Mouse (Mus musculus) intestine, postnatal 0 days (tissue): ENCODE data around the gene Mical2. TPM values are rescaled to one million over a fixed set of nuclear protein-coding genes. Genes with fewer than 3 reads are reported as not detected.

Experiments used
- ATAC-seq: fragments of 200-750 bp; cut with Nextera tagmentation; 2 replicates; pipeline ENCODE4 v1.8.0; 2017; ENCODE audit warnings: mild to moderate bottlenecking, moderate TSS enrichment, moderate library complexity
- H3K27ac ChIP-seq: fragments of 300-500 bp; sonication (generic); 2 replicates; pipeline ENCODE4 v1.5.1; 2014; ENCODE audit warnings: mild to moderate bottlenecking, low read depth, low read length, moderate library complexity
- H3K27me3 ChIP-seq: fragments of 300-500 bp; sonication (generic); replicated peaks from 2 replicates; pipeline ENCODE4 v1.6.1; 2014; ENCODE audit warnings: low read length, mixed read lengths; ENCODE audit not compliant: control insufficient read depth, insufficient read depth
- H3K36me3 ChIP-seq: fragments of 300-500 bp; sonication (generic); 2 replicates; pipeline ENCODE4 v1.6.1; 2014; ENCODE audit warnings: mild to moderate bottlenecking, moderate library complexity; ENCODE audit not compliant: control insufficient read depth, insufficient read depth
- H3K4me1 ChIP-seq: fragments of 300-500 bp; sonication (generic); replicated peaks from 2 replicates; pipeline ENCODE4 v1.6.1; 2014; ENCODE audit warnings: antibody characterized with exemption, low read length, mixed read lengths; ENCODE audit not compliant: control insufficient read depth, insufficient read depth
- H3K4me2 ChIP-seq: fragments of 300-500 bp; sonication (generic); replicated peaks from 2 replicates; pipeline ENCODE4 v1.6.1; 2014; ENCODE audit warnings: low read depth, mild to moderate bottlenecking, moderate library complexity
- H3K4me3 ChIP-seq: fragments of 300-500 bp; sonication (generic); 2 replicates; pipeline ENCODE4 v1.5.1; 2014; ENCODE audit warnings: low read depth, low read length
- H3K9ac ChIP-seq: fragments of 300-500 bp; sonication (generic); 2 replicates; pipeline ENCODE4 v1.6.1; 2014; ENCODE audit warnings: mild to moderate bottlenecking, low read depth, low read length
- H3K9me3 ChIP-seq: fragments of 300-500 bp; sonication (generic); 2 replicates; pipeline ENCODE4 v1.6.1; 2016; ENCODE audit warnings: mixed run types; ENCODE audit not compliant: control insufficient read depth
- CTCF ChIP-seq: sonication (generic); IDR thresholded peaks from 2 replicates; pipeline ENCODE4 v1.5.1; 2016; ENCODE audit warnings: low read depth, mild to moderate bottlenecking, control low read depth, antibody characterized with exemption, moderate library complexity
- WGBS: fragments of 180-500 bp; shearing (Covaris S2); extraction: QIAGEN DNeasy Blood & Tissue Kit; methylation state at CpG from one replicate; pipeline ENCODE4 v1.1.7; 2014; 5-methylcytosine and 5-hydroxymethylcytosine counted together
- polyA plus RNA-seq: library from polyadenylated mRNA; unstranded; fragments of >200 nt; fragmentation: Nextera tagmentation; extraction: Ambion mirVana; gene quantifications from 2 replicates; pipeline ENCODE4 v1.2.1, GENCODE M21; 2015

Mical2 gene
- polyA plus RNA-seq, 1 experiment from 2014 or later: 13.0 TPM

- H3K4me1 ChIP-seq: 0 out of 2 replicates have a peak, but pooled peaks cover 2% of the 10 kb centered on the region
- no peaks in the 10 kb centered on the region for H3K27me3 ChIP-seq
- peak overlapping the region; percentile 49; the same call in 1 of the 2 replicates for H3K4me2 ChIP-seq
- H3K9ac ChIP-seq: no peak overlapping the region
- no peaks in the 10 kb centered on the region for H3K36me3 ChIP-seq
- no peaks in the 10 kb centered on the region for H3K9me3 ChIP-seq
- H3K4me3 ChIP-seq: no peak overlapping the region
- ATAC-seq: no peak
- WGBS: 23% methylated on average over 7 of the region's 7 CpGs
- TF ChIP-seq CTCF: no peak
- no peak overlapping the region for H3K27ac ChIP-seq
These were observed 191.3 kb downstream of the Mical2 start for GRCm38 (mm10) chr7:112416730-112417513.

- Histone ChIP-seq H3K27ac (no peak overlapping the region), H3K9ac (no peak overlapping the region), H3K27me3 (no peaks in the 10 kb centered on the region), H3K4me3 (no peak overlapping the region), H3K4me1 (0 out of 2 replicates have a peak, but pooled peaks cover 2% of the 10 kb centered on the region), H3K4me2 (no peak overlapping the region), H3K36me3 (no peaks in the 10 kb centered on the region), H3K9me3 (no peaks in the 10 kb centered on the region)
- ATAC-seq: no peak
- WGBS: 81% methylated on average over 4 of the region's 4 CpGs
- no peak for TF ChIP-seq CTCF
These were observed 191.9 kb downstream of the Mical2 start for GRCm38 (mm10) chr7:112417598-112417997.

- no peaks in the 10 kb centered on the region for H3K9me3 ChIP-seq
- H3K36me3 ChIP-seq: no peaks in the 10 kb centered on the region
- no peaks in the 10 kb centered on the region for H3K4me1 ChIP-seq
- no peaks in the 10 kb centered on the region for H3K27me3 ChIP-seq
- ATAC-seq: no peak
- WGBS: 63% methylated on average over 4 of the region's 4 CpGs
- H3K4me3 ChIP-seq: no peak overlapping the region
- H3K27ac ChIP-seq: no peak overlapping the region
- no peak overlapping the region for H3K4me2 ChIP-seq
- no peak overlapping the region for H3K9ac ChIP-seq
- no peak for TF ChIP-seq CTCF
These were observed 197.8 kb downstream of the Mical2 start for GRCm38 (mm10) chr7:112423438-112423837.

GRCm38 (mm10) chr7:112426811-112427210 is 201.2 kb downstream of the Mical2 start:
- ATAC-seq: no peak
- no peak overlapping the region for H3K4me3 ChIP-seq
- no peaks in the 10 kb centered on the region for H3K36me3 ChIP-seq
- no peaks in the 10 kb centered on the region for H3K9me3 ChIP-seq
- 48% methylated on average over 5 of the region's 5 CpGs for WGBS
- no peaks in the 10 kb centered on the region for H3K27me3 ChIP-seq
- no peaks in the 10 kb centered on the region for H3K4me1 ChIP-seq
- H3K4me2 ChIP-seq: peak overlapping the region; percentile 93
- H3K27ac ChIP-seq: 0 out of 2 replicates have a peak overlapping the region, but pooled peaks have one; percentile 94
- H3K9ac ChIP-seq: no peak overlapping the region
- TF ChIP-seq CTCF: no peak

GRCm38 (mm10) chr7:112427357-112428157 is 201.9 kb downstream of the Mical2 start, which contains the start of gene Parva:
Gene Parva (plus strand): TSS chr7:112427505.
- H3K4me3 ChIP-seq: peak within 1 kb of the TSS; percentile 86
- 0 out of 2 replicates have a peak, but pooled peaks have one; percentile 3 for TF ChIP-seq CTCF
- no peaks in the 10 kb centered on the region for H3K4me1 ChIP-seq
- H3K4me2 ChIP-seq: peak within 1 kb of the TSS; percentile 93
- H3K9ac ChIP-seq: peak within 1 kb of the TSS; percentile 94
- peak within 1 kb of the TSS; percentile 94 for H3K27ac ChIP-seq
- no peaks in the 10 kb centered on the region for H3K9me3 ChIP-seq
- H3K36me3 ChIP-seq: no peaks in the 10 kb centered on the region
- 2% methylated on average over 31 of the region's 49 CpGs for WGBS
- no peaks in the 10 kb centered on the region for H3K27me3 ChIP-seq
- peak; percentile 74 for ATAC-seq

GRCm38 (mm10) chr7:112428158-112428535 is 202.5 kb downstream of the Mical2 start:
- 1% methylated on average over 22 of the region's 22 CpGs for WGBS
- peak overlapping the region; percentile 94 for H3K9ac ChIP-seq
- H3K27ac ChIP-seq: peak overlapping the region; percentile 94
- no peaks in the 10 kb centered on the region for H3K36me3 ChIP-seq
- no peaks in the 10 kb centered on the region for H3K9me3 ChIP-seq
- no peaks in the 10 kb centered on the region for H3K27me3 ChIP-seq
- H3K4me1 ChIP-seq: no peaks in the 10 kb centered on the region
- H3K4me2 ChIP-seq: peak overlapping the region; percentile 93
- ATAC-seq: peak; percentile 87
- TF ChIP-seq CTCF: peak; percentile 17; the same call in 1 of the 2 replicates
- peak overlapping the region; percentile 86 for H3K4me3 ChIP-seq
